Mouse (Mus musculus) embryonic fibroblast, embryonic 13.5 days (primary cell): ENCODE measurements at regions not wholly inside any gene's neighbourhood (a gene's known extent, or its start where the extent isn't known, plus 50 kb on each side); places are given as distances from the start of the nearest gene placed in this dataset.

Source experiments
- H3K27ac ChIP-seq: 2 replicates; pipeline ENCODE4 v1.5.1; 2012; ENCODE audit warnings: low read length, control low read depth, inconsistent platforms; ENCODE audit not compliant: insufficient read depth
- H3K4me1 ChIP-seq: 2 replicates; pipeline ENCODE4 v1.6.1; 2011; ENCODE audit warnings: low read length; ENCODE audit not compliant: control insufficient read depth, insufficient read depth
- H3K4me3 ChIP-seq: 2 replicates; pipeline ENCODE4 v1.5.1; 2011; ENCODE audit warnings: mild to moderate bottlenecking, control low read depth, low read length; ENCODE audit not compliant: insufficient read depth
- CTCF ChIP-seq: IDR thresholded peaks from 2 replicates; pipeline ENCODE4 v1.5.1; 2011; ENCODE audit warnings: mild to moderate bottlenecking, control low read depth, low read length, moderate library complexity, borderline replicate concordance; ENCODE audit not compliant: insufficient read depth
- POLR2A ChIP-seq: IDR thresholded peaks from 2 replicates; pipeline ENCODE4 v1.6.1; 2011; ENCODE audit warnings: low read depth, mild to moderate bottlenecking, control low read depth, low read length, moderate library complexity

GRCm38 (mm10) chr15:64480625-64481024 is 336.9 kb upstream of the Gm21798 start:
- Histone ChIP-seq H3K4me3 (no peak overlapping the region), H3K27ac (no peak overlapping the region), H3K4me1 (peaks cover 10% of the 10 kb centered on the region)
- no peak for TF ChIP-seq CTCF
- no peak for TF ChIP-seq POLR2A

- Histone ChIP-seq H3K27ac (no peak overlapping the region), H3K4me1 (peaks cover 10% of the 10 kb centered on the region), H3K4me3 (no peak overlapping the region)
- TF ChIP-seq POLR2A (no peak), CTCF (no peak)
Measured at GRCm38 (mm10) chr15:64481226-64481625, 336.3 kb upstream of the Gm21798 start.

GRCm38 (mm10) chr15:64482960-64483359 is 334.5 kb upstream of the Gm21798 start:
- no peak for TF ChIP-seq POLR2A
- TF ChIP-seq CTCF = no peak
- H3K4me3 ChIP-seq = no peak overlapping the region
- H3K27ac ChIP-seq = no peak overlapping the region
- H3K4me1 ChIP-seq = peaks cover 5% of the 10 kb centered on the region

- TF ChIP-seq CTCF = no peak
- TF ChIP-seq POLR2A = no peak
- Histone ChIP-seq H3K27ac (no peak overlapping the region), H3K4me1 (no peaks in the 10 kb centered on the region; the same call in 1 of the 2 replicates), H3K4me3 (no peak overlapping the region)
Measured at GRCm38 (mm10) chr15:64487801-64488200, 329.7 kb upstream of the Gm21798 start.

- TF ChIP-seq POLR2A (no peak), CTCF (no peak)
- H3K4me3 ChIP-seq = no peak overlapping the region
- no peak overlapping the region for H3K27ac ChIP-seq
- peaks cover 4% of the 10 kb centered on the region; the same call in 1 of the 2 replicates for H3K4me1 ChIP-seq
Measured at GRCm38 (mm10) chr15:64500783-64501182, 316.7 kb upstream of the Gm21798 start.

GRCm38 (mm10) chr15:64501479-64501878 is 316.0 kb upstream of the Gm21798 start:
- peaks cover 4% of the 10 kb centered on the region; the same call in 1 of the 2 replicates for H3K4me1 ChIP-seq
- no peak overlapping the region for H3K27ac ChIP-seq
- H3K4me3 ChIP-seq = no peak overlapping the region
- no peak for TF ChIP-seq POLR2A

GRCm38 (mm10) chr15:64504751-64505150 is 312.7 kb upstream of the Gm21798 start:
- H3K27ac ChIP-seq = peak overlapping the region; percentile 1; the same call in 1 of the 2 replicates
- peaks cover 4% of the 10 kb centered on the region; the same call in 1 of the 2 replicates for H3K4me1 ChIP-seq
- no peak overlapping the region for H3K4me3 ChIP-seq
- no peak for TF ChIP-seq CTCF
- no peak for TF ChIP-seq POLR2A

- H3K4me3 ChIP-seq = no peak overlapping the region
- H3K4me1 ChIP-seq = no peaks in the 10 kb centered on the region
- TF ChIP-seq CTCF (no peak), POLR2A (no peak)
- H3K27ac ChIP-seq = no peak overlapping the region
Measured at GRCm38 (mm10) chr15:64510649-64511048, 306.8 kb upstream of the Gm21798 start.

- no peak for TF ChIP-seq CTCF
- TF ChIP-seq POLR2A = no peak
- Histone ChIP-seq H3K4me3 (no peak overlapping the region), H3K4me1 (no peaks in the 10 kb centered on the region), H3K27ac (no peak overlapping the region)
Measured at GRCm38 (mm10) chr15:64511176-64511575, 306.3 kb upstream of the Gm21798 start.

- no peak for TF ChIP-seq CTCF
- no peak for TF ChIP-seq POLR2A
- no peak overlapping the region for H3K4me3 ChIP-seq
- H3K27ac ChIP-seq = no peak overlapping the region
Measured at GRCm38 (mm10) chr15:64512615-64513014, 304.9 kb upstream of the Gm21798 start.

GRCm38 (mm10) chr15:64513501-64514097 is 303.9 kb upstream of the Gm21798 start:
- H3K4me3 ChIP-seq = no peak overlapping the region
- TF ChIP-seq POLR2A (no peak), CTCF (no peak)
- H3K4me1 ChIP-seq = no peaks in the 10 kb centered on the region
- no peak overlapping the region for H3K27ac ChIP-seq

More at GRCm38 (mm10) chr15:64512615-64513014, 304.9 kb upstream of the Gm21798 start:
- no peaks in the 10 kb centered on the region for H3K4me1 ChIP-seq

- no peak overlapping the region for H3K4me3 ChIP-seq
- TF ChIP-seq POLR2A (no peak), CTCF (no peak)
- H3K27ac ChIP-seq = no peak overlapping the region
- 0 out of 2 replicates have a peak, but pooled peaks cover 2% of the 10 kb centered on the region for H3K4me1 ChIP-seq
Measured at GRCm38 (mm10) chr15:64515179-64515578, 302.3 kb upstream of the Gm21798 start.
